Mouse (Mus musculus): Measurements from ENCODE around the gene C1qtnf9.

C1qtnf9 gene

DNA sequence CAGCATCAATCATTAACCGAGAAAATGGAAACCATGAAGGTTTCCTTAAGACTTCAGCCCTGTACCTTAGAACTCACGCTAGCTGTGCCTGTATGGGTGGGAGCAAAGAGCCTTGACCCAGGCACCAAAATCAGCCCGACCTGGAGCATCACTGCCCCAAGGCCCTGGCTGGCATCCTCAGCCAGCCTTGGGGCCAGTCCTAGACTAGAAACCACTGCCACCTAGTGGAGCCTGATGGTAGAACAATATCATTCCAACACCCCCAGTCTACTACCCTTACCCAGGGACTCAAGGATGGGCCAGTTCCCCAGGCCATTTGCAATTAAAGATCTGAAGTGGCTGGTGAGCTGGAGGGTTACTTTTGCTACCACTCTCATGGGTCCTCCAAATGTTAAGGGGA, 22.2 kb downstream of the C1qtnf9 start:
- peak in 1 of 2 experiments; percentile 33 for DNase-seq (ENCODE audit: low spot score in 2 of 2)

DNA sequence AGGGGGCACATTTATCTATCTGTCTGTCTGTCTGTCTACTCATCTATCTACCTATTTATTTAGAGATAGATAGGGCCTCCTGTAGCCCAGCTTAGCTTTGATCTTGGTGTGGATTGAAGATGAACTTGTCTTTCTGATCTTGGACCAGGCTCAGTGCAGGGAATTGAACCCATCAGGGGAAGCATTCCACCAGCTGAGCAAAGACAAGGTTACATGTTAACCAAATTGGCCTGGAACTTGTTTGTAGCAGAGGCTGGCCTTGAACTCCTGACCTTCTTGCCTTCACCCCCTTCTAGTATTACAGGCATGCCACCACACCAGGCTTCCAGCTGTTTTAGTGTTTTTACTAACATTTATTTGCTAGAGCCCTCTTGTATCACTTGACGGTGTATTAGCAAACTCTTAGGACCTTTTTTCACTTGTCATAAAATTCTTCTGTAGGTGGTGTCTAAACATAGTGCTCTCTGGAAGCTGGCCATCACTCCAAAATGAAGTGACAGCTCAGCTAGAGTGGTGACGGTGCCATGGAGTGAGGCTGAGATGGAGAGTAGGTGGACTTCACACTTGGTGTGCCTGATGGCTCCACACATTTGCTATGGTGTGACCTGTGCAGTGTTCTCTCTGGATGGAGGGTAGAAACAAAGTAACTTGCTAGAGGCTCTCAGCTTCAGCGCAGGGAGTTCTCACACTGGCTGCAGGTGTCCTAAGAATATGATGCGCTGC, 28.8 kb downstream of the C1qtnf9 start:
- DNase-seq (ENCODE audit: low spot score in 2 of 2), result no peak

DNA sequence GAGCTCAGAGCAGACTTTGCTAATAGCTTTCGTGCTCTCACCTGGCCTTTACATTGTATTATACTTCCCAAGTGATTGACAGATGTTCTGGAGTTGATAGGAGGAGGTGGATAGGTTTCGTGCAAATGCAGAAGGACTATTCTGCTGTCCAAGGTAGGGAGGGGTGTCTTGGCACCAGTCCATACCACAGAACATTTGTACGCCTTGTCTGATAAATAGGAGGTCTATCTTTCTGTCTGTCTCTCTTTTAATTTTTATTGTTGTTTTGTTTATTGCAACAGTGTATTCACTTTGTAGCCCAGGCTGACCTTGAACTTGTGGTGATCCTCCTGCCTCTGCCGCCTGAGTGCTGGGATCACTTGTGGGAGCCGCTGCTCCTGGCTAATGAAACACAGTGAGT, 29.7 kb downstream of the C1qtnf9 start:
- no peak for DNase-seq (ENCODE audit: low spot score in 2 of 2)

DNA sequence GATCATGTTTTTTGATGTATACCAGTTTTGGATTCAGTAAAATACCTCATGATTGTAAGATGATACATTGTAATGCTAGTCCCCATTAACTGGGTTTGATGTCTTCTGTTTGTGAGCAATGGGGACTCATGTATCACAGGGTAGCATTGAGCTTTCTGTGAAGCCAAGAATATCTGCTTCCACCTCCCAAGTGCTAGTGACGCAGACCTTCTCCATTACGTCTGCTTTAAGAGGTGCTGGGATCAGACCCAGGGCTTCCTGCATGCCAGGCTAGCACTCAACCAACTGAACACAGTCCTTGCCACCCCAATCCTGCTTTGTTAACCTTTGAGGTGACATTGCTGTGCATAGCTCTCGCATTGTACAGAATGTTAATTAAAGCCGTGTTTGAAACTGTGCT, 30.8 kb downstream of the C1qtnf9 start:
- no peak for DNase-seq (ENCODE audit: low spot score in 2 of 2)

DNA sequence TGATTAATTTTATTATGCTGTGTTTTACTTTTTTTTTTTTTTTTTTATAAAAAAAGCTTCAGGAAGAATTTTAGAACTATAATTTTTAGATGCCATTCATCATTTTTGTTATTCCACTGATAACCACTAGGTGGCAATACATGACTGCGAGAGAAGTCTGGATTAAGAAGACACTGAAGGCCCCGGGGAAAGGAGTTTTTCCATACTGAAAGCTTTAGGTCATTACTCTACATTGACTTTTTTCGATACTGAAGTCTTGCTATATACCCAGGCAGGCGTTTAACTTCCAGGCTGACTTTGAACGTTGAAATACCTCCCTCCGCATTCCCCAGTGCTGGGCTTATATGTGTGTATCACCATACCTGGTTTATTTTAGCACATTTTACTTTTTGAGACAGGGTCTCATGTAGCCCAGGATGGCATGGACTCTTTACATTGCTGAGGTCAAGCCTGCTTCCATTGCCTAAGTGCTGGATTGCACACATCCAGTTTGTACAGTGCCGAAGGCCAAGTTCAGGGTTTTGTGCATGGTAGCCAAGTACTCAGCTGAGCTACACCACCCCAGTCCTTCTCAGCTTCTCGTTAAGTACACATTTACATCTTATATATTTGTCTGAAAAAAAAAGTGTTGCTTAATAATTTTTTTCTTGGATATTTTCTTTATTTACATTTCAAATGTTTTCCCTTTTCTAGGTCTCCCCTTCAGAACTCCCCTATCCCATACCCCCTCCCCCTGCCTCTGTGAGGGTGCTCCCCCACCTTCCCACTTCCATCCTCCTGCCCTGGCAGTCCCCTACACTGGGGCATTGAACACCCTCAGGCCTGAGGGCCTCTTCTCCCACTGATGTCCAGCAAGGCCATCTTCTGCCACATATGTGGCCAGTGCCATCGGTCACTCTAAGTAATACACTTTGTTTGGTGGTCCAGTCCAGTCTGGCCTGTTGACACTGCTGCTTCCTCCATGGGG, 32.1 kb downstream of the C1qtnf9 start:
- DNase-seq (ENCODE audit: low spot score in 2 of 2), result no peak

GRCm38 (mm10) chr14:60802026-60802425, 34.1 kb downstream of the C1qtnf9 start:
- DNase-seq (ENCODE audit: low spot score in 2 of 2), result no peak

DNA sequence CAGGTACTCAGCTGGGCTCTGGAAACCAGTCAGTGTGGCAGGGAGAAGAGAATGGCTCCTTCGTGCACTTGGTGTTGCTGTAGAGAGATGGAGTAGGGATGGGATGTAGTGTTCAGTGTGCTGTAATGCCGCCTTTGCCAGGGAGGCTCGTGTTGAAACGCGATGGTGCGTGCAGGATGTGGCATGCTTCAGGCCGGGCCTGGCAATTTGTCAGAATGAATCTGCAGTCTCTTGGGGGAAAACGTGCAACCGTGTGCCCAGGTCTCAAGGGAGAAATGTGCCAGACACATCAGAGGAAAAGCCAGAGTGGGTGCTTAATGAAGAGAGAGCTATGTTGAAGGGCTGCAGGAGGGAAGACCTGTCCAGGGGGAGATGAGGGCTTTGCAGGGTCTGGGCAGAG, 37.0 kb downstream of the C1qtnf9 start:
- DNase-seq (ENCODE audit: low spot score in 2 of 2), result no peak

DNA sequence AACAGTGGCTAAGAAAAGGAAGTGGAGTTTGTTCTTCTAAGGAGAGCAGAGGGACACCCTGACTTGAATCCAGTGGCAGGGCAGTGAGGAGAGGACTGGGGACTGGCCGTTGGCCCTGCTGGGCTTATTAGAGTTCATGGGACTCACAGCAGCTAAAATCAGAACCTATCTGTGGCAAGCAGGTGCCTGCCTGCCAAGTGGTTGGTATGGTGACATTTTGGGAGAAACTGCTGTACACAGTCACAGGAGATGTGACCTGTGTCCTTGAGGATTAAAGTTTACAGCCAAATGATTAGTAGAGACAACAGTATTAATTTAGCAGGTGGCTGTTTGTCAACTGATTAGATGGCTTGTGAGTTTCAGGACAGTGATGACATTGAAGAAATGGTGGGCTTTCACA, 37.9 kb downstream of the C1qtnf9 start:
- DNase-seq (ENCODE audit: low spot score in 2 of 2), result no peak

- DNase-seq (ENCODE audit: low spot score in 2 of 2), result no peak
These were observed 39.0 kb downstream of the C1qtnf9 start for GRCm38 (mm10) chr14:60806891-60807344.

DNA sequence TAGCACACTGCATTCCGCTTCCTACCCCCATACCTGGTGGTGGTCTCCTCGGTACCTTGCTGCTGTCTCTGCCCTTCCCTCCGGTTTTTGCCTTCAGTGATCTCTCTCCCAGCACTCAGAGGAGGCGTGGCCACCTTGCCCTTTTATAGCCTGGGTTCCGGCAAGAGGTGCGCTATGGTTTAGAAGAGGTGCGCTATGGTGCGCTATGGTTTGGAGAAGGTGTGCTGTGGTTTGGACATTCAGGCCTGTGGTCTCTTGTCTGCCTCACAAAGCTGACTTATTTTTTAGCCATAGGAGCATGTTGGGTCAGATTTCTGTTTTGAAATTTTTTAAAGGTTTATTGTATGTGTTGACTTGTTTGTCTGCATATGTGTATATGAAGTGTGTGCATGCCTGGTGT, 41.9 kb downstream of the C1qtnf9 start:
- no peak for DNase-seq (ENCODE audit: low spot score in 2 of 2)

DNA sequence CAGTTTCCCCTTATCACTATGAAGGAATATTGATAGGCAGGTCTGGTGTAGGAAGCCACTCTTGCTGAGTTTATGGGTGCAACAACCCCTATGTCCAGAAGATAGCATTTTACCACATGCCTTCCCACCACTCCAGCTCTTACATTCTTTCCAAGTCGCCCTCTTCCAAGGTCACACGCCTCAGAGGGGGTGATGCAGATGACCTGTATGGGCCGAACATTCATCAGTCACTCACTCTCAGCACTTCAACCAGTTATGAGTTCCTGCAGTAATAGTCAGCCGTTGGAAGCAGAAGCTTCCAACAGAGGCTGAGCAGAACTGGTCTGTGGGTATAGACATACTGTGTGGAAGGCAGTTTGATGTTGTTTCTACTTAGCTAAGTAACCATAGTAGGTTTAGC, 43.6 kb downstream of the C1qtnf9 start:
- no peak for DNase-seq (ENCODE audit: low spot score in 2 of 2)

GRCm38 (mm10) chr14:60815098-60815497, 47.2 kb downstream of the C1qtnf9 start:
- DNase-seq (ENCODE audit: low spot score in 2 of 2), result no peak

DNA sequence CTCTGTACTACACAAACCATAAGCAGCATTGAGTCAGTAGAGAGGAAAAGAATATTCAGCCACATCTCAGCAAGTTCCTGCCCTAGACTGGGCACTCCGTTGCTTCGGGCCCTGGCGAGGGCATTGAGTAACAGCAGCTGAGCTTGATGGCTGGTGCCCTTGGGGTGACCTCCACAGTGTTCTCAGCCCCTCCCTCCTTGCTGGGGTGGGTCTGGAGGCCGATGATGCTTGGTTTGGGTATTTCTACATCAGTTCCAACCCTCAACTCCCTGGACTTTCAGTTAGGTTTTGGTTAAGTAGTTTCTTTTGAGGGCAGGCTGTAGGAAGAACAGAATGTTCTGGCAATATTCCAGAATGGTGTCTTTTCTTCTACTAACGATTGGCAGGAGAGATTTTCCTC, 50.1 kb downstream of the C1qtnf9 start:
- no peak for DNase-seq (ENCODE audit: low spot score in 2 of 2)

GRCm38 (mm10) chr14:60830096-60830495, 62.2 kb downstream of the C1qtnf9 start:
- DNase-seq (ENCODE audit: low spot score in 2 of 2), result no peak

All from frontal cortex, postnatal 25 days (tissue).